Mouse (Mus musculus): ENCODE measurements around the gene Tigd2. TPM values are rescaled to one million over a fixed set of nuclear protein-coding genes. Genes with fewer than 3 reads are reported as not detected.
A peak's percentile ranks its signal among the peaks of the same experiment; 100 is the strongest.

Tigd2 gene
- polyA plus RNA-seq, 1 experiment from 2014 or later = 16.4 TPM

GRCm38 (mm10) chr6:59207561-59207960 lies 1.1 kb upstream of the Tigd2 start:
- Histone ChIP-seq H3K9me3 (ENCODE audit: control insufficient read depth, low read length) (no peaks in the 10 kb centered on the region), H3K9ac (ENCODE audit: low read length) (no peak overlapping the region), H3K27me3 (ENCODE audit: control insufficient read depth, insufficient read depth, low read length) (no peaks in the 10 kb centered on the region), H3K36me3 (ENCODE audit: control insufficient read depth, insufficient read depth, low read length) (no peaks in the 10 kb centered on the region), H3K4me2 (ENCODE audit: low read depth, severe bottlenecking) (no peak overlapping the region), H3K4me1 (ENCODE audit: control insufficient read depth, insufficient read depth, low read length) (peaks cover 4% of the 10 kb centered on the region; the same call in 1 of the 2 replicates), H3K4me3 (ENCODE audit: low read depth, low read length) (no peak overlapping the region), H3K27ac (replicated peaks; ENCODE audit: low read depth, low read length) (no peak overlapping the region)
- WGBS = 87% methylated on average over 1 of the region's 1 CpGs
- no peak for DNase-seq (ENCODE audit: low spot score)
- no peak for ATAC-seq (ENCODE audit: insufficient number of reproducible peaks, low FRiP score, low TSS enrichment, low read depth)

- H3K4me2 ChIP-seq (ENCODE audit: low read depth, severe bottlenecking) = peak overlapping the region; percentile 60
- peaks cover 4% of the 10 kb centered on the region; the same call in 1 of the 2 replicates for H3K4me1 ChIP-seq (ENCODE audit: control insufficient read depth, insufficient read depth, low read length)
- H3K27me3 ChIP-seq (ENCODE audit: control insufficient read depth, insufficient read depth, low read length) = no peaks in the 10 kb centered on the region
- H3K4me3 ChIP-seq (ENCODE audit: low read depth, low read length) = peak overlapping the region; percentile 74
- H3K9me3 ChIP-seq (ENCODE audit: control insufficient read depth, low read length) = no peaks in the 10 kb centered on the region
- no peaks in the 10 kb centered on the region for H3K36me3 ChIP-seq (ENCODE audit: control insufficient read depth, insufficient read depth, low read length)
- no peak overlapping the region for H3K27ac ChIP-seq (replicated peaks; ENCODE audit: low read depth, low read length)
- ATAC-seq (ENCODE audit: insufficient number of reproducible peaks, low FRiP score, low TSS enrichment, low read depth) = peak; percentile 74; the same call in 1 of the 2 replicates
- DNase-seq (ENCODE audit: low spot score) = no peak
- peak overlapping the region; percentile 86 for H3K9ac ChIP-seq (ENCODE audit: low read length)
- WGBS = 42% methylated on average over 5 of the region's 5 CpGs
Observed at GRCm38 (mm10) chr6:59209299-59209707, 633 bp downstream of the Tigd2 start.

- Histone ChIP-seq H3K4me1 (ENCODE audit: control insufficient read depth, insufficient read depth, low read length) (no peaks in the 10 kb centered on the region), H3K4me2 (ENCODE audit: low read depth, severe bottlenecking) (no peak overlapping the region), H3K27me3 (ENCODE audit: control insufficient read depth, insufficient read depth, low read length) (no peaks in the 10 kb centered on the region), H3K9ac (ENCODE audit: low read length) (no peak overlapping the region), H3K36me3 (ENCODE audit: control insufficient read depth, insufficient read depth, low read length) (no peaks in the 10 kb centered on the region), H3K4me3 (ENCODE audit: low read depth, low read length) (no peak overlapping the region), H3K9me3 (ENCODE audit: control insufficient read depth, low read length) (no peaks in the 10 kb centered on the region), H3K27ac (replicated peaks; ENCODE audit: low read depth, low read length) (no peak overlapping the region)
- no peak for ATAC-seq (ENCODE audit: insufficient number of reproducible peaks, low FRiP score, low TSS enrichment, low read depth)
- no peak for DNase-seq (ENCODE audit: low spot score)
Observed at GRCm38 (mm10) chr6:59233191-59233590, 24.5 kb downstream of the Tigd2 start.

GRCm38 (mm10) chr6:59233651-59234050 lies 25.0 kb downstream of the Tigd2 start:
- Histone ChIP-seq H3K27me3 (ENCODE audit: control insufficient read depth, insufficient read depth, low read length) (no peaks in the 10 kb centered on the region), H3K4me3 (ENCODE audit: low read depth, low read length) (no peak overlapping the region), H3K9ac (ENCODE audit: low read length) (no peak overlapping the region), H3K9me3 (ENCODE audit: control insufficient read depth, low read length) (no peaks in the 10 kb centered on the region), H3K27ac (replicated peaks; ENCODE audit: low read depth, low read length) (no peak overlapping the region), H3K36me3 (ENCODE audit: control insufficient read depth, insufficient read depth, low read length) (no peaks in the 10 kb centered on the region), H3K4me2 (ENCODE audit: low read depth, severe bottlenecking) (no peak overlapping the region), H3K4me1 (ENCODE audit: control insufficient read depth, insufficient read depth, low read length) (no peaks in the 10 kb centered on the region)
- ATAC-seq (ENCODE audit: insufficient number of reproducible peaks, low FRiP score, low TSS enrichment, low read depth) = no peak
- DNase-seq (ENCODE audit: low spot score) = no peak

GRCm38 (mm10) chr6:59249675-59250074 lies 41.0 kb downstream of the Tigd2 start:
- no peaks in the 10 kb centered on the region for H3K9me3 ChIP-seq (ENCODE audit: control insufficient read depth, low read length)

GRCm38 (mm10) chr6:59250536-59250935 lies 41.9 kb downstream of the Tigd2 start:
- H3K36me3 ChIP-seq (ENCODE audit: control insufficient read depth, insufficient read depth, low read length) = no peaks in the 10 kb centered on the region
- no peaks in the 10 kb centered on the region for H3K27me3 ChIP-seq (ENCODE audit: control insufficient read depth, insufficient read depth, low read length)
- ATAC-seq (ENCODE audit: insufficient number of reproducible peaks, low FRiP score, low TSS enrichment, low read depth) (no peak), DNase-seq (ENCODE audit: low spot score) (no peak)
- no peak overlapping the region for H3K27ac ChIP-seq (replicated peaks; ENCODE audit: low read depth, low read length)
- H3K4me2 ChIP-seq (ENCODE audit: low read depth, severe bottlenecking) = no peak overlapping the region
- H3K9me3 ChIP-seq (ENCODE audit: control insufficient read depth, low read length) = no peaks in the 10 kb centered on the region
- no peaks in the 10 kb centered on the region for H3K4me1 ChIP-seq (ENCODE audit: control insufficient read depth, insufficient read depth, low read length)
- no peak overlapping the region for H3K9ac ChIP-seq (ENCODE audit: low read length)
- H3K4me3 ChIP-seq (ENCODE audit: low read depth, low read length) = no peak overlapping the region

More at GRCm38 (mm10) chr6:59249675-59250074, 41.0 kb downstream of the Tigd2 start:
- ATAC-seq (ENCODE audit: insufficient number of reproducible peaks, low FRiP score, low TSS enrichment, low read depth) = 0 out of 2 replicates have a peak, but pooled peaks have one; percentile 51
- Histone ChIP-seq H3K4me1 (ENCODE audit: control insufficient read depth, insufficient read depth, low read length) (no peaks in the 10 kb centered on the region), H3K36me3 (ENCODE audit: control insufficient read depth, insufficient read depth, low read length) (no peaks in the 10 kb centered on the region), H3K27ac (replicated peaks; ENCODE audit: low read depth, low read length) (no peak overlapping the region), H3K27me3 (ENCODE audit: control insufficient read depth, insufficient read depth, low read length) (no peaks in the 10 kb centered on the region), H3K4me2 (ENCODE audit: low read depth, severe bottlenecking) (no peak overlapping the region), H3K4me3 (ENCODE audit: low read depth, low read length) (no peak overlapping the region), H3K9ac (ENCODE audit: low read length) (no peak overlapping the region)
- DNase-seq (ENCODE audit: low spot score) = peak; percentile 63
- 34% methylated on average over 2 of the region's 2 CpGs for WGBS

DNA sequence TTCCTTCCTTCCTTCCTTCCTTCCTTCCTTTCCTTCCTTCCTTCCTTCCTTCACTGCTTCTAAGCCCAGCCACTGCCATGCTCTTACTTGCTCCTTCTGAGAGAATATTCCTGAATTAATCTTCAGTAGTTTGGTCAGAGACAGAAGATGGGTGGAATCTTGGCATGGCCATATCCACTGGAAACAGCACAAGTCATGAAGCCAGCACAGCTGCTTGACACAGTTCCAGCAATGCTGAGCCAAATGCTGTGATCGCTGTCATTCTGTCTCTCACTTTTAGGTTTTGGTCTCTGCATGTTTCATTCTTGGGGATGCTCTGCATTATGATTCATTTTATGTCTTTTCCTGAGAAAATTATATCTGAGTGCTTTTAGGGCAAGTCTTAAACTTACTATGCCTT lies 47.2 kb downstream of the Tigd2 start:
- H3K4me3 ChIP-seq (ENCODE audit: low read depth, low read length) = no peak overlapping the region
- 100% methylated on average over 1 of the region's 1 CpGs for WGBS
- no peak for ATAC-seq (ENCODE audit: insufficient number of reproducible peaks, low FRiP score, low TSS enrichment, low read depth)
- H3K4me1 ChIP-seq (ENCODE audit: control insufficient read depth, insufficient read depth, low read length) = no peaks in the 10 kb centered on the region
- H3K27ac ChIP-seq (replicated peaks; ENCODE audit: low read depth, low read length) = no peak overlapping the region
- H3K27me3 ChIP-seq (ENCODE audit: control insufficient read depth, insufficient read depth, low read length) = no peaks in the 10 kb centered on the region
- no peak overlapping the region for H3K9ac ChIP-seq (ENCODE audit: low read length)
- H3K4me2 ChIP-seq (ENCODE audit: low read depth, severe bottlenecking) = no peak overlapping the region
- no peaks in the 10 kb centered on the region for H3K9me3 ChIP-seq (ENCODE audit: control insufficient read depth, low read length)
- DNase-seq (ENCODE audit: low spot score) = no peak
- no peaks in the 10 kb centered on the region for H3K36me3 ChIP-seq (ENCODE audit: control insufficient read depth, insufficient read depth, low read length)

Other genes with a start within 250 kb of the Tigd2 start
- 4.1 and 4.3 TPM in 2 replicates for gene Fam13a, start 184.3 kb upstream of the Tigd2 start, polyA plus RNA-seq (2014; fragmentation: Nextera tagmentation; extraction: Ambion mirVana)
- gene Gprin3, start 217.4 kb downstream of the Tigd2 start, polyA plus RNA-seq (2014; fragmentation: Nextera tagmentation; extraction: Ambion mirVana) = 0.27 and 0.40 TPM in 2 replicates